Mouse (Mus musculus) spleen, adult 12 weeks (tissue): Measurements from ENCODE around the gene 6030458C11Rik.

Experiments used
- DNase-seq: peaks from one replicate; pipeline ENCODE4 v3.0.0; 2022; ENCODE audit warnings: low spot score

The 6030458C11Rik gene

DNA sequence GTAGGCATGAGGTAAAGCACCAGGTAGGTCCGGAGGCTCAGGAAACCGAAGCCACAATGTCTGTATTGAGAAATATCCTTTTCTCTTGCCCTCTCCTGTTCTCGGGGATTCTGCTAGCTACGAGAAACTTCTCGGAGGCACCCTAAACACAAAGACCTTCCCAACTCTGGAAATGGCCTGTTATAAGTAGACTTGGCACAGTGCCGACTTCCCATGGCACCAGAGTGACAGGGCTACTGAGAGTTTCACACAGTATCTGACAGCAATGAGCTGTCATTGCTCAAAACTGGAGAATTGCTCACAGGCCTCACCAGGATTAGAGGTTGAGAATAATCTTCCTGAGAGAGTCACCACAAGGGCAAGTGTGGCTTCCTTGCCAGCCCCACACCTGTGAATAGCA, 63.7 kb downstream of the 6030458C11Rik start:
- no peak for DNase-seq

DNA sequence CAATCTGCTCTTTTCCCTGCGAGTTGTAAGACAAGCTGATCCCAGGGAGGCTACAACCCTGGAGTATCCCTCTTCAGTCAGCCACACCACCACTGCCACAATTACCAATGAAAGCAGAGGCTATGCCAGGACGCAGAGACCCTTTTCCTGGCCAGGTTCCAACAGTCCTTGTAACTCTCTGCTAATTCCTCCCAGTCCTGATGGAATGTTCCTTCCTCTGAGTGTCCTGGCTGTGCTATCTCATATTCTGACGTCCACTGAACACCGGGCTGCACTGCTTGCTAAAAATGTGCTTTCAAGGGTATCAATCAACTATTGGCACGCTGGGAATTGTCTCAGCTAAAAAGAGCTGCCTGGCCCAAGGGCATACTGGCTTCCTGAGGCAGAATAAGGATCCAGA, 66.0 kb downstream of the 6030458C11Rik start:
- no peak for DNase-seq
